Mouse (Mus musculus) heart, embryonic 13.5 days (tissue): Measurements from ENCODE around the gene Taf3. TPM values are rescaled to one million over a fixed set of nuclear protein-coding genes. Genes with fewer than 3 reads are reported as not detected.

Source experiments
- ATAC-seq: fragments of 200-750 bp; cut with Nextera tagmentation; 2 replicates; pipeline ENCODE4 v1.8.0; 2017; ENCODE audit warnings: moderate TSS enrichment; ENCODE audit not compliant: insufficient number of reproducible peaks, low FRiP score, low TSS enrichment; ENCODE audit errors: extremely low read depth
- H3K27ac ChIP-seq: fragments of 300-500 bp; sonication (generic); replicated peaks from 2 replicates; pipeline ENCODE4 v1.5.1; 2015; ENCODE audit warnings: moderate library complexity, mild to moderate bottlenecking, inconsistent platforms
- H3K27me3 ChIP-seq: fragments of 300-500 bp; sonication (generic); replicated peaks from 2 replicates; pipeline ENCODE4 v1.6.1; 2015; ENCODE audit warnings: mild to moderate bottlenecking, inconsistent platforms
- H3K36me3 ChIP-seq: fragments of 300-500 bp; sonication (generic); 2 replicates; pipeline ENCODE4 v1.6.1; 2015; ENCODE audit warnings: mild to moderate bottlenecking, inconsistent platforms
- H3K4me1 ChIP-seq: fragments of 300-500 bp; sonication (generic); 2 replicates; pipeline ENCODE4 v1.6.1; 2015; ENCODE audit warnings: inconsistent platforms
- H3K4me2 ChIP-seq: fragments of 300-500 bp; sonication (generic); 2 replicates; pipeline ENCODE4 v1.6.1; 2015; ENCODE audit warnings: inconsistent platforms, mild to moderate bottlenecking, moderate library complexity
- H3K4me3 ChIP-seq: fragments of 300-500 bp; sonication (generic); 2 replicates; pipeline ENCODE4 v1.5.1; 2015; ENCODE audit warnings: moderate library complexity, mild to moderate bottlenecking, inconsistent platforms
- H3K9ac ChIP-seq: fragments of 300-500 bp; sonication (generic); 2 replicates; pipeline ENCODE4 v1.6.1; 2015; ENCODE audit warnings: inconsistent platforms, mild to moderate bottlenecking, moderate library complexity
- H3K9me3 ChIP-seq: fragments of 300-500 bp; sonication (generic); 2 replicates; pipeline ENCODE4 v1.6.1; 2016; ENCODE audit warnings: inconsistent platforms
- WGBS: fragments of 180-500 bp; shearing (Covaris S2); methylation state at CpG from one replicate; pipeline ENCODE4 v1.1.7; 2015; ENCODE audit warnings: mixed read lengths; 5-methylcytosine and 5-hydroxymethylcytosine counted together
- polyA plus RNA-seq: library from polyadenylated mRNA; unstranded; fragments of >200 nt; fragmentation: Nextera tagmentation; extraction: Ambion mirVana; gene quantifications from 2 replicates; pipeline ENCODE4 v1.2.1, GENCODE M21; 2015

Taf3 gene
- polyA plus RNA-seq, 1 experiment from 2014 or later = 8.0 TPM

DNA sequence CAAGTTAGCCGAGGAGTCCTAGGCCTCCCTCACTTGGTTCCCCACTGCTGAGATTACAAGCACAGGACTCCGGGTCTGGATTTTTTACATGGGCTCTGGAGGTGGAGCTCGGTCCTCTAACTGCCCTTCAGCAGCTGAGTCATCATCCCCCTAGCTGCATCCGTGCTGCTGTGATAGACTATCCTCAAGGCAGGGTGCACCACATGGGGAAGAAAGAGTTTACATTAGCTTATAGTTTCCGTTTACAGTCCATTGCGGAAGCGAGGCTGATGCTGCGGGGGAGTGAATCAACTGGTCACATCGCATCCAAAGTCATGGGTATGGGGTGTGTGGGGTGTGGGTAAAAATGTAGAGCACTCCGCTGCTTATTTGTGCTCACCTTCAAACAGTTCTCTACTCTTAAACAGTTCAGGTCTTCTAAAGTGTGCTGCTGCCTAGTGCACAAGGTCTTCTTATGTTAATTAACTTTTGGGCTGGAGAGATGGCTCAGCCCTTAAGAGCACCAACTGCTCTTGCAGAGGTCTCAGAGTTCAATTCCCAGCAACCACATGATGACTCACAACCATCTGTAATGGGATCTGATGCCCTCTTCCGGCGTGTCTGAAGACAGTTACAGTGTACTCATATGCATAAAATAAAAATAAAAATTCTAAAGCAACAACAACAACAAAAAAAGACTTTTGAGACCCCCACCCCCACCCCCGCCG lies 144.4 kb downstream of the Taf3 start:
- WGBS = 48% methylated on average over 14 of the region's 14 CpGs
- H3K4me3 ChIP-seq = no peak overlapping the region
- H3K36me3 ChIP-seq = no peaks in the 10 kb centered on the region
- no peak overlapping the region for H3K27ac ChIP-seq
- no peak overlapping the region for H3K4me2 ChIP-seq
- H3K27me3 ChIP-seq = peaks cover 27% of the 10 kb centered on the region
- peaks cover 9% of the 10 kb centered on the region for H3K4me1 ChIP-seq
- ATAC-seq = no peak
- H3K9ac ChIP-seq = no peak overlapping the region
- no peaks in the 10 kb centered on the region for H3K9me3 ChIP-seq

DNA sequence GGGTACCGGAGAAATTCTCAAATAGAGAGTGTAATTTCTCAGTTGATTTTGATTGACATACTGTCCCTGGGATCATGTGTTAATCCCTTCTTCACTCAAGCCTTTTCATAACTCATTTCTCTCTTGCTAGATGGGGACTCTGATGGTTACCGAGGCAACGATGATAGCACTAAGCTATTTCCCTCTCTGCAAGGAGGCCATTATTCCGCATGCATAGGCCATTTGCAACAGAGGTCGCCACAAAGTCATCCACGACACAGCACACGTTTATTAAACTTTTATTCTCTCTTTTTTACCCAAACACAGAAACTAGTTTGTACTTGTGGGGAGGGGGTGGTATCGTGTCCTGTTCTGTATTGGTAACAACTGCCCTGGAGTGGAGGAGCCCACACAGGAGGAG lies 150.6 kb downstream of the Taf3 start:
- no peak for ATAC-seq
- H3K27me3 ChIP-seq = peaks cover 87% of the 10 kb centered on the region
- H3K4me3 ChIP-seq = no peak overlapping the region
- 21% methylated on average over 8 of the region's 8 CpGs for WGBS
- H3K9ac ChIP-seq = no peak overlapping the region
- no peaks in the 10 kb centered on the region for H3K36me3 ChIP-seq
- H3K4me2 ChIP-seq = no peak overlapping the region
- peaks cover 15% of the 10 kb centered on the region for H3K4me1 ChIP-seq
- H3K27ac ChIP-seq = no peak overlapping the region
- H3K9me3 ChIP-seq = no peaks in the 10 kb centered on the region

DNA sequence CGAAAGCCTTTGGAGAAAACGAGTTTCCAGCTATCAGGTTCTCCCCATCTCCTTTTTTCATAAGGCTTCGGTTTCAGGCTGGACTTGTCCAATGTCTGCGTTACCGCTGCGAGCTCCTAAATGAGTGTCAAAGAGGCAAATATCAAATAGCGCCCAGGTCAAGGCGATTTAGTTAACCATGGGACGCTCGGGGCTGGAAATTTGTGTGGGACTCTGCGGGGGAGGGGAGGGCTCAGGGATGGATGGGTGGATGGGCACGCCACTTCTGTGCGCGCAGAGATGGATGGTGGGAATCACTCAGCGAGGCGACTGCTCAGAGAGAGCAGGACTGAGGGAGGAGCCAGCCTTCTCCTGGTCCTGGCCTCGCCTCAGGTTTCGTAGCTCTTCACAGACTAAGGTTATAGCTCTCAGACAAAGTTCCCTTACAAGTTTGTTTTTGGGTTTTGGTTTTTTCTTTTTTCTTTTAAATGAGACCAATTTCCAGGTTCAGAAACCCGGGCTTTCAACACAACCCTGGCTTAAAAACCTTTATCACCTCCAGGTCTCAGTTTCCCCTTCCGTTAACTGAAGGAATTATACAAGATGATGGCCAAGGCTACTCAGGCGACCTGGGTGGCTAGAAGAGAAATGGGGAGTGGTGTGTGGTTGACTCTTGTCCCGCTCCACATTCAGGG lies 152.2 kb downstream of the Taf3 start:
- Histone ChIP-seq H3K9me3 (no peaks in the 10 kb centered on the region), H3K4me2 (peak overlapping the region; percentile 53), H3K36me3 (no peaks in the 10 kb centered on the region), H3K4me1 (peaks cover 15% of the 10 kb centered on the region), H3K4me3 (peak overlapping the region; percentile 31), H3K27me3 (peaks cover 93% of the 10 kb centered on the region), H3K27ac (no peak overlapping the region), H3K9ac (no peak overlapping the region)
- 1% methylated on average over 22 of the region's 22 CpGs for WGBS
- ATAC-seq = no peak

DNA sequence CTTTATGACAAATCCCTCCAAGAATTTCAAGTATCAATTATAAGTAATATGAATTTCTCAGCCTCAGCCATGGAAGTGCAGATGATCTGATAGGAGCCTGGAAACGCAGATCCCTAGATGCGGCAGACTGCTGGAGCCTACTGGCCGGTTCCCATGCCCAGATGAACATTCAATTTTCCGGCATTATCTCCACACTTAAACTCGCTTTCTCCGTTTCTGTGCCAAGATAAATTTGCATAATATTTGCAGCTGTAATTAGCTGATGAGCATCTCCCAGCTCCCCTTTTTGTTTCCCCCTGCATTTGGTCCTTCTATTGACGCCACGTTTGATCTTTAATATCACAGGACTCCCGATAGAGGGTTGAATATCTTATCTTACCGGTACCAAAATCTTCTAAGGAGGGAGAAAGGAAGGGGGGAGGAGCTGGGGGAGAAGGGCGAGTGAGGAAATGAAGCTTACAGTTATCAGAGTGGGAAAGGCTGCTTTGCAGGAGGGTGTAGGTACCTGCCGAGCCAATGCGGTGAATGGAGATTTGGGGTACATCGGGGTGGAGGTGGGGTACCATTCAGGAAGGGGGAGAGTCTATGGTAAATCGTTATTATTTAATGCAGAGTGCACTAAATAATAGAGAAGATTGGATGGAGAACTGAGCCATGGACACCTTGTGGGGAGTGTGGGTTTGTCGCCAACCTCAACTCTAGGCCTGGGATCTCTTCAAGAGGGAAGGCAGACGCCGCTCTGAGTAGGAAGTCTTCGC lies 153.4 kb downstream of the Taf3 start:
- H3K4me3 ChIP-seq = peak overlapping the region; percentile 31; the same call in 1 of the 2 replicates
- no peak for ATAC-seq
- H3K4me2 ChIP-seq = peak overlapping the region; percentile 53; the same call in 1 of the 2 replicates
- no peaks in the 10 kb centered on the region for H3K9me3 ChIP-seq
- H3K27me3 ChIP-seq = peaks cover 95% of the 10 kb centered on the region
- peaks cover 17% of the 10 kb centered on the region for H3K4me1 ChIP-seq
- no peak overlapping the region for H3K27ac ChIP-seq
- H3K36me3 ChIP-seq = no peaks in the 10 kb centered on the region
- no peak overlapping the region for H3K9ac ChIP-seq
- WGBS = 1% methylated on average over 19 of the region's 19 CpGs

DNA sequence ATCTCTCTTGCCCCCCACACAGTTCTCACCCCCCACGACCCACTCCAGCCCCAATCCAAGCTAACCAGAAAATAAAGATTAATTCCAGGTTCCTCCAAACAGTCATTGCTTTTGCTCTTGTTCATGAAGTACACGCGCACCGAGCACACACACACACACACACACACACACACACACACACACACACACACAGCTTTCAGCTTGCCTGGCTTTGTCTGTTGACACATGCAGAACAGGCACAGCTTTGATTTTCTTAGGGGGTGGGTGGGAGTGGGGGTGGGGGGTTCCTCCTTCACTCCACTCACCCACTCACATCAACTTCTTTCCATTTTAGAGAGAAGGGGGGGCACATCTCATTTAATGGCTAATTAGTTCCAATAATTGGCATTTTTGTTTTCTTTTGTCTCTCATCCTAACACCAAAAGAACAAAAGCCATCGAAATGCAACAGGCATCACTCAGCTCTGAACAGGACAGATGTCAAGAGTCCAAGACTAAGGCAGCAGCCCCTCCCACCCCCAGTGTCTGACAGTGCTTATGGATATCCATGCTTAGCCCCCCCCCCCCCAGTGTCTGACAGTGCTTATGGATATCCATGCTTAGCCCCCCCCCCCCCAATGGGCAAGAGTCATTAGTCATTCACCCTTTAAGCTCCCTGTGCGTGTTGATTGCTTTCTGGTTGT lies 155.0 kb downstream of the Taf3 start:
- no peak overlapping the region for H3K4me3 ChIP-seq
- no peaks in the 10 kb centered on the region for H3K9me3 ChIP-seq
- no peak overlapping the region for H3K4me2 ChIP-seq
- WGBS = 8% methylated on average over 6 of the region's 6 CpGs
- H3K27ac ChIP-seq = no peak overlapping the region
- no peaks in the 10 kb centered on the region for H3K36me3 ChIP-seq
- no peak for ATAC-seq
- peaks cover 95% of the 10 kb centered on the region for H3K27me3 ChIP-seq
- H3K4me1 ChIP-seq = peaks cover 30% of the 10 kb centered on the region
- H3K9ac ChIP-seq = no peak overlapping the region

DNA sequence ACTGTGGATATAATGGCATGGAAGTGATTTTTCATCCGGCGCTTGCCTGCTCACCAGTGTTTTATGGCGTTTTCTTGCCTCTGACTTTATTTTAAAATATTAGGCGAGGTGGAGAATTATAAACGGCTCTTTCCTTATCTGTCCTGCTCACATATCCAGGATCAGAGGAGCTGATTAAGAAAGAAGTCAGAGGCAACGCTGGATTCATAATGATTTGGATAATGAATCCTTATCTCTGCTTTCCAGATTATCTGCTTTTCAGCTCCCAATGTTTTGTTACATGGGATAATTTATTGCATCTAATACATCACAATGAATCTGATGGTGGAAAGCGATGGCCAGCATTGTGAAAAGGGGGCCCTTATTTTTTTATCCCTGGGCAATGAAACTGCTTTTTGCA lies 155.9 kb downstream of the Taf3 start:
- H3K4me2 ChIP-seq = no peak overlapping the region
- no peak overlapping the region for H3K27ac ChIP-seq
- WGBS = 6% methylated on average over 7 of the region's 7 CpGs
- peaks cover 97% of the 10 kb centered on the region for H3K27me3 ChIP-seq
- no peaks in the 10 kb centered on the region for H3K36me3 ChIP-seq
- peaks cover 30% of the 10 kb centered on the region for H3K4me1 ChIP-seq
- ATAC-seq = no peak
- no peak overlapping the region for H3K4me3 ChIP-seq
- no peaks in the 10 kb centered on the region for H3K9me3 ChIP-seq
- H3K9ac ChIP-seq = no peak overlapping the region

DNA sequence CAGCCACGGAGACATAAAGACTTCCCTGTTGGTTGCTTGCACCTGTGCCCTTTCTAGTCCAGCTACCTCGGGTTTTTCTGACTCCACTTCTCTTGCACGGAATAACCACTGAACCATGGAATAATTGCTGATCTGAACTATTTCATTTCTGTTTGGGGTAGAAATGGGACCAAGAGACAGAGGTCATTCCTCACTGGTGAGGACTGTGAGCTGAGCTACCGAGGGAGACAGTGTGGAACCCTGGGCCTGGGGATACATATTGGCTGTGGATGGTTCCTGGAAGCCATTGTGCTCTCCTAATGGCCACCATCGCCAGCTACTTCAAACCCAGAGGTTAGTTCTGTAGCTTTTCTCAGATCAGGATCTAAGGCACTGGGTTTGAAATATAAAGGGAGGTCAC lies 157.5 kb downstream of the Taf3 start:
- Histone ChIP-seq H3K4me2 (no peak overlapping the region), H3K9me3 (no peaks in the 10 kb centered on the region), H3K9ac (no peak overlapping the region), H3K27me3 (peaks cover 97% of the 10 kb centered on the region), H3K4me1 (peaks cover 25% of the 10 kb centered on the region), H3K27ac (no peak overlapping the region), H3K4me3 (no peak overlapping the region), H3K36me3 (no peaks in the 10 kb centered on the region)
- no peak for ATAC-seq
- WGBS = 3% methylated on average over 5 of the region's 5 CpGs

DNA sequence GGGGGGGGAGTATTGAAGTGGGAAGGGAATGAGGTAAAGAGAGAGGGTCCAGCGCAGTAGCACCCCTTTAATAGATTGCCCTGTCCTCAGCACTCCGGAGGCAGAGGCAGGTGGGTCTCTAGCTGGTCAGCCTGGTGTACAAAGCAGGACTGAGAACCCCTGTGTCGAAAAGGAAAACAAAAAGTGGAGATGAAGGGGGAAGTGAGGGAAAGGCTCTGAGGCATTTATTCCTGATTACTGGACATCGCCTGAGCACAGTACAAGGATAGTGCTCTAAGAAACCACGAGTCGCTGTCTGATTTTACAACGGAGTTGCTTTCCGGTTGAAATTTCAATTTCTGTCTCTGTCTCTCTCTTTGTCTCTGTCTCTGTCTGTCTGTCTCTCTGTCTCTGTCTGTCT lies 158.1 kb downstream of the Taf3 start:
- H3K36me3 ChIP-seq = no peaks in the 10 kb centered on the region
- peaks cover 20% of the 10 kb centered on the region for H3K4me1 ChIP-seq
- ATAC-seq = no peak
- H3K4me3 ChIP-seq = peak overlapping the region; percentile 44; the same call in 1 of the 2 replicates
- WGBS = 9% methylated on average over 8 of the region's 8 CpGs
- H3K9ac ChIP-seq = no peak overlapping the region
- no peak overlapping the region for H3K27ac ChIP-seq
- peak overlapping the region; percentile 69 for H3K4me2 ChIP-seq
- H3K27me3 ChIP-seq = peaks cover 97% of the 10 kb centered on the region
- H3K9me3 ChIP-seq = no peaks in the 10 kb centered on the region

DNA sequence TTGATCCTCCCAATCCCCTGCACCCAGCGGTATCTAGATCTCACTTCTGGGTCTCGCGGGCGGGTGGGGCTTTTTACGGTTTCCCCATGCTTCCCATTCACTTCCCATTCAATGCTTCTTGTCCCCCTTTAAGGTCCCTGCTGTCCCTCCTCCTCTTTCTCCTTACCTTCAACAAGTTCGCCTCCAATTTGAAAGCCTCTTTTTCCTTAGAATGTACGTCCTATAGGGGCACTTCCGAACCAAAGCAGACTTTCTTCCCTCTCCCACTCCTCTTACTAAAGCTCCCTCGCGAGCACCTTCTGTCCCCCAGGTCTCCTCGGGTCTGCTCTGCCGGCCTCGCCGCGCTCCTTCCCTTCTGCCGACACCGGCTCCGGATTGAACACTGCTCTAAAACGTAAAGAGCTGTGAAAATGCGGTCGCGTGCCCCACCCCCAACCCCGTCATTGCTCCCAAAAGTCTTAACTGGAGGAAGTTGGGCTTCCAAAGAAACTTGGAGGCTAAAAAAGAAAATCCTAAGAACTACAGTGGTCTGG lies 158.7 kb downstream of the Taf3 start, which contains the start of gene Gata3:
Gene Gata3 (minus strand): TSS at position 384 of the 533 bp plus-strand sequence.
- Histone ChIP-seq H3K4me3 (peak within 1 kb of the TSS; percentile 44), H3K4me1 (peaks cover 16% of the 10 kb centered on the region), H3K9me3 (no peaks in the 10 kb centered on the region), H3K9ac (peak within 1 kb of the TSS; percentile 19; the same call in 1 of the 2 replicates), H3K4me2 (peak within 1 kb of the TSS; percentile 69), H3K36me3 (no peaks in the 10 kb centered on the region), H3K27me3 (peaks cover 97% of the 10 kb centered on the region), H3K27ac (no peak within 1 kb of the TSS)
- WGBS = under 1% methylated on average over 23 of the region's 23 CpGs
- no peak for ATAC-seq

DNA sequence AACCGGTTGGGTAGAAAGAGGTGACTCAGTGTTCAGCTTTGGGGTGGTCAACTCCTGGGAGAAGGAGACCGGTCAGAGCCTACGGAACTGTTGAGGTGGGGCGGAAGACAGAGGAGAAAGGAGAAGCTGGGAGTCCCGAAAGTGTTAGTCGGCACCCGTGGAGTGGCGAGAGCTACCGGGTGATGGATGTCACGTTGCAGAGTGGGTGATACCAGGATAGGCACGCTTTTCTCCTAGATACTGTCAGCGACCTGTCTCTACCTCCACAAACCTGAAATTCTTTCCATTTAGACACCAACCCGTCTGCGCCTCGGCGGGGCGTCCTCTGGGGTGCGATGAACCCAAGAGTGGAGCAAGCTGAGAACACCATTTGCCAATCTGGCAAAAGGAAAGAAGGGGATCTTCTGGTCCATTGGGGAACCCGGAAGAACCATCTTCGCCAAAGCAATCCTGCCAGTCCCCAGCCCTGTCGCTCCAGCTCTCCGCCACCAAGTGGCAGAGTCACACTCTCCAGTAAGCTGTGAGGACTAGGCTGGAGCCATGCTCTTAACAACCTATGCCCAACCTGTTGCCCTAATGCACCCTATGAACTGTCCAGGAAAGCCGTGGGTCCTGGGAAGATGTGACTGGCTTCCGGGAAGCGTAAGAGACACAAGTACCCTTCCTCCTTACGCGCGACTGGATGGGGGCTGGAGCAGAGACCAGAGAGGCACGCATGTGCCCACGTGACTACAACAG lies 159.3 kb downstream of the Taf3 start, which contains the start of gene 9230102O04Rik:
Gene 9230102O04Rik (minus strand): TSS at position 628 of the 738 bp plus-strand sequence.
- Histone ChIP-seq H3K4me3 (peak within 1 kb of the TSS; percentile 44), H3K4me1 (peaks cover 20% of the 10 kb centered on the region), H3K4me2 (peak within 1 kb of the TSS; percentile 69), H3K9ac (peak within 1 kb of the TSS; percentile 19; the same call in 1 of the 2 replicates), H3K36me3 (no peaks in the 10 kb centered on the region), H3K27ac (no peak within 1 kb of the TSS), H3K9me3 (no peaks in the 10 kb centered on the region), H3K27me3 (peaks cover 97% of the 10 kb centered on the region)
- ATAC-seq = no peak
- WGBS = under 1% methylated on average over 30 of the region's 30 CpGs
